Mouse (Mus musculus) heart, postnatal 0 days (tissue): ENCODE results near the gene Cwc25.

Experiments
- CTCF ChIP-seq: IDR thresholded peaks from 2 replicates; pipeline ENCODE4 v1.5.1; 2016; ENCODE audit warnings: antibody characterized with exemption, control low read depth, low read depth
- EP300 ChIP-seq: IDR thresholded peaks from 2 replicates; pipeline ENCODE4 v1.6.1; 2016; ENCODE audit warnings: antibody characterized with exemption, low read depth

- no peak for TF ChIP-seq CTCF
- no peak for TF ChIP-seq EP300
Observed at GRCm38 (mm10) chr11:97782564-97782895, 16.2 kb upstream of the Cwc25 start.
